Mouse (Mus musculus) lung, postnatal 10 days (tissue): ENCODE data around the gene Dync1li1.

ENCODE experiments used
- DNase-seq: peaks from one replicate; pipeline ENCODE4 v3.0.0; 2021

Gene Dync1li1

DNA sequence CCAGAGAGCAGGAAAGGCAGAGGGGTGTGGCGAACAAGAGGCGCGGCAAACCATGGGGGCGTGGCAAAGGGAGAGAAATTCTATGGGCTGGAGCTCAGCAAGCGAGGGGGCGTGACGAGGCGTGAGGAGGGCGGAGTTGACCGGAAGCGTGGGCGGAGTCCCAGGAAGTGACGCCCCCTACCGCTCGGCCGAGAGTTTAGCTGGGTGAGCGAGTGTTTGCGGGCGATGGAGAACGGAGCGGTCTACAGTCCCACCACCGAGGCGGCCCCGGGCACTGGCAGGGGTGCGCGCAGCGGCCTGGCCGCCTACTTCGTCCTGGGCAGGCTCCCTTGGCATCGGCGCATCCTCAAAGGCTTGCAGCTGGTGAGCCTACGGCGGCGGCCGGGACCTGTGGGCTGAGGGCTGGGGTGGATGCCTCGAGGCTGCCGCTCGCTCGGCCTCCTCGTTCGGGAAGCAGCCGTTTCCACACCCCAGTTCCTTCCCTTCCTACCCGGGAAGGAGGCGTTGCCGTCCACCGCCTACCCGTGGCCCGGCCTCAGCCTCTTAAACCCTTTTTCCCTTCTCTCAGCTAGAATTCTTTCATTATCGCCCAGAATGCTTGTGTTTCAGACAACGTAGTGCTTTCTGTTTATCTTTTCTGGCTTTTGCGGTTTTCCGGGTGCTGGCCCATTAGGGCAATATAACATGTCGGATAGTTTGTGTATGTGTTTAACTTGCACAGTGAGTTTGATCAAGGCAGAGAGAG is 42.6 kb downstream of the Dync1li1 start, which contains the start of gene Cmtm6:
TSS of gene Cmtm6 (plus strand) at position 106 of the 745 bp plus-strand sequence.
- DNase-seq = peak; percentile 99

DNA sequence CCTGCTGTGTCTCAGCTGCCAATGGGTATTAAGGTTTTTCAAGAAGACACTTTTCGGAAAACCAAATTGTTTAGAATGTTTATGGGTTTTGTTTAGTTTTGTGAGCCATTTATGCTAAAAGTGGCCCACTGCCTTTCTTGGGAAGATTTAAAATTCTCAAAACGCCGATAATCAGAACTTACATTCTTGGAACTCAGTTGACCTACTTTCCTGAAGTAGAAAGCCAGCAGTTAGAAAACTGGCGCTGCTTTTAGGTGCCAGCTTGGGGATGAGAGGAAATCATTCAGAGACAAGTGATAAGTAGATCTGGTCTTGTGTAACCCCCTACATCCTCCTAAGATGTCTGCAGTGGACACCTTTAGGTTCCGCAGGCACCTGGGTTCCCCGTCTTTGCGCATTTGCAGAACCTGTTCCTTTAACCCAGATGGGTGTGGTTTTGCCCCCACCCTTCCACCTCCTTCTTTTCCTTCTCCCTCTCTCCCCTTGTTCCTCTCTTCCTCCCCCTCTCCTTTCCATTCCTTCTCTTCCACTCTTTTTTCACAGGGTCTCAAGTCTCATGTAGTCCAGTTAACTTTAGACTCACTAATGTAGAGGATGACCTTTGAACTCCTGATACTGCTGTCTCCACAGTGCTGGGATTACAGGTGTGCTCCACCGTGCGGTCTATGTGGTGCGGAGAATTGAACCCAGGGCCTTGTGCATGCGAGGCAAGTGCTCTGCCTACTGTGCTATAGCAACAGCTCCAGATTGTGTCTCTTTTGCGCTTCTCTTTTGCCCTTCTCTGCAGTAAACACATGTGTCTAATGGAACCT is 43.5 kb downstream of the Dync1li1 start:
- DNase-seq = peak; percentile 23

DNA sequence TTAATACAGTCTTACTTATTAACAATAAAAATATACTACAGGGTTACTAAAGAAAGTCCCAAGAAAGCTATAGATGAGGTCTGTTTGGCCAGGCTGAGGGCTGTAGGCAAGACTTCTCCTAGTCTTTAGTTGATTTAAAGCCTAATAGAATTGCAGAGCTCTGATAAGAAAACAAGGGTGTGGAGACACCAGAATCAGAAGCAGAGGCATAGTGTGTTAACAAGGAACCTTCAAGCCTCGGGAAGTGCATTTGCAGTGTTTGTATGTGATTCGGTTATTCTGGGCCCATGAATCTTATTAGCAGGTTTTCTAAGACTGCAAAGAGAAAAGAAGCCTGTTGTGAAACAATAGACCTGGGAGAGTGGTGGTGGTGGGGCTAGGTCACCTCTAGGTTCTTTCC is 44.6 kb downstream of the Dync1li1 start:
- DNase-seq = no peak

DNA sequence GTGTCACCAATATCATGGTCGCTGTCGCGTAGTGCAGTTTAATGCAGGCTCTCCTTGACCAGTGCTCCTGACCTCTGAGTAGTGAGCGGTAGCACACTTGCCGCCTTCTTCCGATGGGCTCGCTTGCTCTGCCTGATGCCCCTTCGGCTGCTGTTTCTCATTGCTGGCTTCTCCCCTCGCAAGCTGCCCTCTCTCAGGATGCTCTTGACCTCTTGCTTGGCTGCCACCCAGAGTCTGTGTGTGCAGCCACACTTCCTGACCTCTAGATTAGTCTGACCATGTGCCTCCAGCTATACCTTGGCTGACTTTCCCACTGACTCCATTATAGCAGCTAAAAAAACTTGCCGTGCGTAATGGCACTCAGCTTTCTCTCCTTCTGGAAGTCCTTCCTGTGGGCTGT is 47.9 kb downstream of the Dync1li1 start:
- DNase-seq = peak; percentile 48

DNA sequence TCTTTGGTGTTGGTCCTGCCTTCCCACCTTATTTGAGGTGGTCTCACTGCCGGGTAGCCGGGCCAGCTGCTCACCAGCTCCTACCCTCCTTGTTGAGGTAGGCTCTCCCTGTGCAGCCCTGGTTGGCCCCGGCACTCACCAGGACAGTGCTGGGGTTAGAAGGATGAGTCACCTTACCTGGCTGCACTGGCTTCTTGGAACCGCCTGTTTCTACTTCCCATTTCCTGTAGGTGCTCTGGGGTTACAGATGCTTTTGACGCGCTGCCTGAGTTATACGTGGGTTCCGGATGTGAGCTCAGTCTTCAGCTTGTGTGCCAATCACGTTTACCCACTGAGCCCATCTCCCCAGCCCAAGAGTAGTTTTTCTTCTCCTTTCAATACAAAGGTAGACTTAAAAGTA is 51.7 kb downstream of the Dync1li1 start:
- no peak for DNase-seq

DNA sequence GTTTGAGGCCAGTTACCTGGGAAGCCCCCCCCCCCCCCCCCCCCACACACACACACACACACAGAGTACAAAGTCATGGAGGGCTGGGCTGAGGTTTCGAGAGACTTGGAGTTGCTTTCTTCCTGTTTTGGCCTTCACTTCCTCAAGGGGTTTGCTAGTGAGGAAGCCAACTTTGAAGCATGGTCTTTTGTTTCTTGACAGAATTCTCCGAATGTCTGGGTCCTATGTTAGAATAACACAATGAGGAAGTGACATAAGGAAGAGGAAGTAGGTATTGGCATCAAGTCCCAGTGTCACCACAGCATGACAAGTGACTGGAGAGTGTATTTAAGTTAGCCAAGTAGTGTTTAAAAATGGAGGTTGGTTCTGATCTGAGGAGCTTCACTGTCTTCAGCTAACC is 54.1 kb downstream of the Dync1li1 start:
- peak; percentile 21 for DNase-seq

DNA sequence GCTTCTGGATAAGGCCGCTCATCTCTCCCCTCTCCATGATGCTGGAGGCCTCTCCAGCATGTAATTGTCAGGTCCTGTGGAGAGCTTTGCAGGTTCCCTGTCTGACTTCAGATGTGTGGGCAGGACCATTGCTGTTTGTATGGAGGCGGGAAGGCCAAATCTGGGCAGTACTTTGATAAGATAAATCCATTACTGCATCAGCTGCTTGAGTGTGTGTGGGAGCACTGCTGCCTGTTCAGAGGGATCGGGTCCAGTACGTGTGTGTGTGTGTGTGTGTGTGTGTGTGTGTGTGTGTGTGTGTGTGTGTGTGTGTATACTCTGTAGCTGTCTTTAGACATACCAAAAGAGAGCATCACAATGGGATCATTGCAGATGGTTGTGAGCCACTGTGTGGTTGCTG is 56.6 kb downstream of the Dync1li1 start:
- no peak for DNase-seq

DNA sequence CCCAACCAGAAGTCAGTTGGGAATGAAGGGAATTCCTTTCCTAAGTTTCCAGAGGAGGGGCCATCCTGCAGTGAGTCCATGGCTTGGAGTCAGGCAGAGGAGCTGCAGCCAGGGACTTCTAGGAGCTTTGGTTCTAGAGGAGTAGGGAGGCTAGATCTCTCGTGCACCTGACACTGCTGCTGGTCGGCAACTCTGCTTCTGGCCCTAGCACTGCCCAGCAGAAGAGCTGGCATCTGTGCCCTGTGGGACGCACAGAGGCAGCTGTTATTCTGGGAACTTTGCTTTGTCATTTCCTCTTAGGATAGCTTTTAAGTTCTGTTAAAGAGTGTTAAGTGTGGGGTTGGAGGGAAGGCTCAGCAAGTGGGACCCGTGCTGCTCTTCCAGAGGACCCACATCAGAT is 57.1 kb downstream of the Dync1li1 start:
- DNase-seq = no peak

DNA sequence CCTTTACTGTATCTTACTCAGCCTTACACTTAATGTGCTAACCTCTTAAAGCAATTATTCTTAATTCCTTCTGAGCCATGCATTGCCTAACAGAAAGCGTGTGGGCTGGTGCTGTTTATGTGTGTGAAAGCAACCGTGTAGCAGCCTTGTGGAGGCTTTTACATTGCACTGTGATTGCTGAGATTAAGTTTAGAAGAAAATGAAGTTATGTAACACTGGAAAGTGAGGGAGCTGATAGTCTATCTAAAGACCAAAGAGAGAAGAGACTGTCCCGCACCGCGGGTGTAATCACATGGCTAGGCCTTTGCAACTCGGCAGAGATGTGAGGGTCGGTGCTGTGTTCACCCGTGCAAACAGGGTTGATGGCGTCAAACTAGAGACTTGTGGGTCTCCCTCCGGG is 58.4 kb downstream of the Dync1li1 start:
- no peak for DNase-seq

DNA sequence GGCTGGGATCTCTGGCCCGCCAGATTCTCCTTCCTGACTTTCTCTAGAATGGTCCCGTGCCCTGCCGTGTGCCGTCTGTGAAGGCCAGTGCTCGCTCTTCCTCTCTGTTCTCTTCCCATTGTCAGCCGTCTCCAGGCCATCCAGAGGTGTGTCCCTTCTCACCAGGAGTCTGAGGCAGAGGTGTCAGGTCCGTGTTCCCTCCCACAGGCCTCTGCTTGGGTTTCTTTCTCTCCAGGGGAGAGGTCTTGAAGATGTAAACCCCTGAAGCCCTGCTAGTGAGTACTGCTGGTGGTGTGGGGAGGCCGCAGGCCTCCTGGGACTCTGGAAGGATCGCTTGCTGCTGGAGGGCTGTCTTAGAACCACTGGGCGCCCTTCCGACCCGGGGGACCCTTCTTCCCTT is 58.9 kb downstream of the Dync1li1 start:
- DNase-seq = no peak

DNA sequence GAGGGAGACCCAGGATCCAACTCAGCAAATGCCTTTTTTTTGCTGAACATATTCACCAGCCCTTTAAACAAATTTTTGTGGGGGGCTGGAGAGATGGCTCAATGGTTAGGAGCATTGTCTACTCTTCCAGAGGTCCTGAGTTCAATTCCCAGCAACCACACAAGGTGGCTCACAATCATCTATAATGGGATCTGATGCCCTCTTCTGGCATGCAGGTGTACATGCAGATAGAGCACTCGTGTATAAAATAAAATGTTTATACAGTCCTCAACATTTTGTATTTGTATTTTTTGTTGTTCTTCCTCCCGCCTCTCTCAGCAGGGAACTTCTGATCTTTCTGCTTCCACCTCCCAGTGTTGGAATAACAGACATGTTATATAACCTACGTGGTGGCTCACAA is 63.0 kb downstream of the Dync1li1 start:
- no peak for DNase-seq

DNA sequence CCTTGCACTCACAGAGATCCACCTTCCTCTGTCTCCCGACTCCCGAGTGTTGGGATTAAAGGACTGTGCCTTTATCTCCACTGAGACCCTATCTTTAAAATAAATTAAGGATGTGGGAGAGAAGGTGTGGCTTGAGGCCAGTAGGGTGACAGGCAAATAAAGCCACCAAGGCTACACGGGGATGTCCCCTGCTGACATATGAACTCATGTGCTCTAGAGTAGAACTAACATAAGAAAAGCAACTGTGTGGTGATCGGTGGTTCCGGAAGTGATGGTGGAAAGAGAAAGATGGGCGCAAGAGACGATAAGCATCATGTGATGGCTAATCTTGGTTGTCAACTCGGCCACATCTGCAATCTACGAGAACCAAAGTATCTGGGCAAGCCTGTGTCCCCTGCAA is 63.7 kb downstream of the Dync1li1 start:
- no peak for DNase-seq

DNA sequence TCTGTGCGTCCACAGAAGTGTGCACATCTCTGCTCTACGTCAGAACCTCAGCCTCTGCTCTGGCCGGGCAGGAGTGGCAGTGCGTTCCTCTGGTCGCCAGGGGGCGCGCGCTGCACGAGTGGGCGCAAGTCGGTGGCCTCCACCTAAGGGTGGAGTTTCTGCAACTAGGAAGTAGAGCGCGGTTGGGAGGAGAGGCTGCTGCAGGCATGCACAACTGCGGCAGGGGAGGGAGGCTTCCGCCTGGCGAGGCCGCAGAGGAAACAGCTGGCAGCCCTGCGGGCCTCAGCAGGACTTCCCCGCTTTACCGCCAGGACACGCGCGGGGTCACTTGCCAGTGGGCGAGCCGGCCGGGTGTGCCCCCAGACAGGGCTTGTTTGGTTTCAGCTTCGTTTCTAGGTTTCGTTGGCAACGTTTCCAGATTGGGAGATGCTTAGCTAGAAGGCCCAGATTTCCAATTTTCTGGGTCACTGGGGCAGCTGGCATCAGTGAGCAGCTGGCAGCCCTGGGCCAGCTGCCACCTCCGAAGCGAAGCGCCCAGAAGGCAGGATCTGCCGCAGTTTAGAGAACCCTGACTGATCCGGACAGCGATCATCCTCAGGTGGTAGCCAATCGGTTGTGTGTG is 64.4 kb downstream of the Dync1li1 start:
- peak; percentile 96 for DNase-seq

DNA sequence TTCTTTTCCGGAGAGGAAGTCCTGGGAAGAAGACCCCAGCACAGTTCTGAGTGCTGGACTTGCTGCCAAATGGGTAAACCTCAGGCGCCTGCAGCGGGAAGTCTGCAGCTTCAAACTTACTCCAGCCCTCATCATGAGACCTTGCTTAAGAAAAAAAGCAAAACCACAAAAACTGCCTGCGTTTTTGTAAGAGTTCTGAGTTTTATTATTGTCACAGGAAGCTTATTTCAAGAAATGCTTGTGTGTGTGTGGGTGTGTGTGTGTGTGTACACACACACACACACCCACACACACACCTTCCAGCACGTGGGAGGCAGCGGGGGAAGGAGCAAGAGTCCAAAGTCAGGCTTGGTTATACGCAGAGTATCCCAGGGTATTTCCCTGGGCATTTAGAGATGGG is 69.7 kb downstream of the Dync1li1 start:
- no peak for DNase-seq

DNA sequence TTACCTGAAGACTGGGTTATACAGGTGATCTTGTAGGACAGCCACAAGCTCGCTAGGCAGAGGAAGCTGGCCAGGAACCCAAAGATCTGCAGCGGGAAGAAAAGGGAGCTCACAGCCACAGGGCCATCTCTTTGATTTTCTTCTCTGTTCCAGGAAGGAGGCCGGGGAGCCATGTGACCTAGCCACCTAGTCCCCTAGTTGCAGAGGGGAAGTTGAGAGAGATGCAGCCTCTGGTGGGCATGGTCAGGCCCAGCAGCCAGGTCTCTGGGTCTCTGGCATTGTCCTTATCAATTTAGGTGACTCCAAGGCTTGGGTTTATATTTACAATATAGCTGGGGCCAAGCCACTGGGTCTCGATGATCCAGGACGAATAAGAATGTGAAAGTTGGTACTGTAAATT is 70.2 kb downstream of the Dync1li1 start:
- DNase-seq = no peak

DNA sequence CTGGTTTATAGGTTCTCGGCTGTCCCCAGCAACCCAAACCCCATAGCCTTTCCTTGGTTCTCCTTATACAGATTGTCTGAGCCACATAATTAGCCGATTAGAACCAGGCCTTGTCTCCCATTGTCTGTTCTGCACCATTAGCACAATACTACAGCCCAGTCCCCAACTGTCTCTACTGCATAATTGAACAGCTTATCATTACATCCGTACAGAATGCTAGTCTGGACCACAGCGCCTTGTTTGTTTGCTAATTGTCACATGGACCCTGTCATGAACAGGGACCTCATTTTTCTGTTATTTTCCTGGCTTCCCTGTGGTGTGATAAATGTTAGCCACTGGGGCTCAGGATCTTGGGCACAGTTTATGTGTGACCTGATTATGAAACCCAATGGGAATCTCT is 71.3 kb downstream of the Dync1li1 start:
- no peak for DNase-seq

DNA sequence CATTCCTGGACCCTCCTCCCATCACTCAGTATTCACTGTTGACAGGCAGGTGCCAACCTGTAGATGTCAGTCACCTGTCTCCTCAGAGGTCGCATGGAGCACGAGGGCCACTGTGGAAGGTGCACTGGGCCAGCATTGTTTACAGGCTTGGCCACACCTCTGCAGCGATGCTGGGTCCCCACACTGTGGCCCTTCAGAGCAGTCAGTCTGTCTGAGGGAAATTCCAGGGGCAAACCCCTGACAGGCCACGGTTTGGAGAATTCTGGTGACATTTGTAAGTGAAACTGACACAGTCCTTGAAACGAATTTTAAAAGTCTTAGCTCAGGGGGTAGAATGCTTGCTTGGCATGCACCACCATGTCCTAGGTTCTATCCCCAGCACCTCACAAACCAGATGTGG is 71.8 kb downstream of the Dync1li1 start:
- DNase-seq = no peak

DNA sequence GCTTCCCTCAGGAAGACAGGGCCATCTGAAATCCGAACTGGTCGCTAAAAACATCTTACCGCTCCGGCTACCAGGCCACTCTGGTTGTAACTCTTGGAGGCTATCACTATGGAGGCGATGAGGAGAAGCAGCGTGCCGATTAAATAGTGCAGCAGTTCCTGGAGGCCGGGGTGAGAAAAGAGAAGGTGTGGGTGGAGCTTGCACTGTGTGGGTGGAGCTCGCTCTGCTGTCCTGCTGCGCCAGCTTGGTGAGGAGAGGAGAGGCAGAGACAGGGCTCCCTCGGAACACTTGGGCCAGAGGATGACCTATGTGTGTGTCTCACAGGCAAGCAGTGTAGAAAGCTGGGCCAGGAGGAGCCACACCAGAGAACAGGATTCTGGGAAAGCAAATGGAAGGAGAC is 73.3 kb downstream of the Dync1li1 start:
- DNase-seq = no peak

DNA sequence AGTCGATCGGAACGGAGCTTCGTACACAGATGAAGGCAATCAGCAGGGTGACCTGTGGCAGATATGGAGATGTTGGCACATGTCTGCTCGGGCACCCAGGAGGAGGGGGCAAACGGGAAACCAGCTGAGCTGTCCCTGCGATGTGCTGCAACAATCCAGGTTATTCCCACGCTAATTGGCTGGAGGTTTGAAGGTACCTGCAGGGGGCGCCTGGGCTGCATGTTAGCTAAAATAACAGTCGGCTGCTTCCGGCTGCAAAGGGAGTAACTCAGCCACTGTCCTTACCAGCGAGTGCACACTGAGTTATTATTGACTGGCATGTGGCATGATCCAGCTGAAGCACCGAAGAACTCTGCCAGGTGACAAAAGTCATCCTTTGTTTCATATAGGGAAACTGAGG is 74.8 kb downstream of the Dync1li1 start:
- peak; percentile 53 for DNase-seq

DNA sequence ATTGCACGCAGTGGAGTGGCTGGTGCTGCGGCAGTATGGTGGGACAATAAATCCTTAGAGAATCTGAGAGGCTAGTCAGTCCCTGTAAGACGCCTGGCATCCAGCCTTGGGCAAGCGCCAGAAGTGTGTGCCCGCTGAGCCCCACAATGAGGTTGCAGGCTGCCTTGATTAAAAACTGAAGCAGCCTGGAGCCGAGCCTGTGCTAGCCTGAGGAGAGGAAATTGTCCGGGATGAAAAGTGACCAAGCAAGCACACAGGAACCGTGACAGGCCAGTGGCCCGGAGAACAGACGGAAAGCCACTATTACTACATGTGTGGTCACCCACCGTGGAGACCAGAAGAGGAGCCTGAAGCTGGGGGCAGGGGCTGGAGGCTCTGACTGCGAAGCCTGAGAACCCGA is 78.4 kb downstream of the Dync1li1 start:
- DNase-seq = no peak

DNA sequence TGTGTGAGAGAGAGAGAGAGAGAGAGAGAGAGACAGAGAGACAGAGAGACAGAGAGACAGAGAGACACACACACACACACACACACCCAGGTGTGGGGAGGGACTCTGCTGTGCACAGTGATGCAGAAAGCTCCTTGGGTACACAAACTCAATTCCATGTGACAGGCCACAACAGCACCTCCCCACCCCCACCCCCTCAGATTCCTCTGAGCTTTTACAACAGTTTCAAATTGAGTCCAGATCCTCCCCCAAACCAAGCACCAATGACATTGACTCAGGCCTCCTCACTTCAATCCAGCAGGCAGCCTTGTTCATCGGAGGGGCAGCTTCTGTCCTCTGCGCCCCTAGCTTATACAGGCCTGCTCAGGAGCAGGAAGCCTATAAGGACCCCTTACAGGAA is 78.9 kb downstream of the Dync1li1 start:
- DNase-seq = no peak

DNA sequence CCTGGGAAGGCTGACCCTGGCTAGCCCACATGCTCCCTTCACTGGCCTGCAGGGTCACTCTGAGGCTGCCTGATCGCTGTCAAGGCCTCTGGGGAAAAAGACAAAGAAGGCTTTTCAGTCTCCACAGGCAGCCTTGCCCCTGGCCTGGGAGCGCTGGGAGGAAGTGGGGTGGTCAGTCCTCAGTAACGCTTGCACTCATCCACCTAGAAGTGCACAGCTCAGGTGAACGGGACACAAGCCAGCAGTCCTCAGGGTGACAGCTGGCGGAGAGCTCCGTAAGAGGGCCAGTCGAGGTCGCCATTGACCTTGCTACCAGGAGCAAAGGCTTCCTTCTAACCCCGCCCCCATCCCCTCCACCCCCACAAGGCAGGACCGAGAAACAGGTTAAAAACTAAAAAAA is 79.5 kb downstream of the Dync1li1 start:
- peak; percentile 44 for DNase-seq

DNA sequence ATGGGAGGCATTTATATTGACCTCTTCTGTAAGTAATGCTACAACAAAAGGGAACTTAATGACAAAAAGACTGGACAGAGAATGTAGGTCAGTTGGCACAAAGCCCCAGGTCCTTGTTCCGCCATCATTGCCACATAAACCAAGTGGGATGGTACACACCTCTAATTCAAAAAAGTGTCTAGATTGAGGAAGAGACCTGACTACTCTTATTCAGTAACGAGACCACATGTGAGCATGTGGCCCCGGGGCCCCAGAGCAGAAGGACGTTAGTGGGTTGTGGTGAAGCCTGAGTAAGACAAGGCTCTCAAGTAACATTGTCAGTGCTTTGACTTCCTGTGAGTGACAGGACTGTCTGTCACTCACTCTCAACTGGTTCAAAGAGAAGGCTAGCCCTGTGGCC is 81.6 kb downstream of the Dync1li1 start:
- peak; percentile 38 for DNase-seq

DNA sequence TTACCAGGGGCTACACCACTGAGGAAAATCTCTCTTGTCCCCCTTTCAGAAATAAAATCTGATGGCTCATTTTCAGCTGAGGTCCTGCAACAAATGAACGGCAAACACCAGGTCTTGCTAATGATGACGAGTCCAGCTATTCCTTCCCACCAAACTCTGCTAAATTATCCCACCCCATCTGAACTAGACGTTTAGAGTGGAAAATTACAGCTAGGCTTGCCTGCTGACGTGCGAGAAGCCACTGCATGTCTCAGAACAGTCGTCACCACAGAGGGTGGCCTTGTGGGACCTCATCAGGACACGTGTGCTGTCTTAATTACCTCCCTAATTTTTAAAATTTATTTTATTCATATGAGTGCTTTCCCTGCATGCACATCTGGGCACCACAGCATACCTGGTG is 83.0 kb downstream of the Dync1li1 start:
- no peak for DNase-seq
